Mouse (Mus musculus): ENCODE data around the gene Pou2f3. TPM values are rescaled to one million over a fixed set of nuclear protein-coding genes. Genes with fewer than 3 reads are reported as not detected.

Gene Pou2f3
- polyA plus RNA-seq, 1 experiment from 2014 or later, result 0.11 TPM

DNA sequence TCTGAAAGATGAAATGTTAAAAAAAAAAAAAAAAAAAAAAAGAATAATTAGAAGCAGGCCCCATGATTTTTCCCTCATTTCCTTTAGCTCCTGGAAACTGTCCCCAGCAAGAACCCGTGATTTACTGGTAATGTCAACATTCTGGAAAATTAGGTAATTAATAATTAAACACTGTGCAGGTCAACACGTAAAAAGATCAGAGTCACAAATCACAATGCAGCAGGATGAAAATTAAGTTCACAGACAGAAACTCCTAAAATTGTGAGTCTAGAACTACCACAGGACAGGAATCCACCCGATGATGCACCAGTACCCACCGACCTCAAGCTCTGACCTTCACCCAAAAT is 105.7 kb downstream of the Pou2f3 start:
- peak overlapping the region; percentile 88 for H3K9ac ChIP-seq (ENCODE audit: low read depth, low read length)
- no peaks in the 10 kb centered on the region for H3K9me3 ChIP-seq (ENCODE audit: control insufficient read depth, low read length)
- WGBS, result 6% methylated on average over 4 of the region's 4 CpGs
- H3K27me3 ChIP-seq (replicated peaks; ENCODE audit: control insufficient read depth, insufficient read depth, low read length), result no peaks in the 10 kb centered on the region
- H3K36me3 ChIP-seq (ENCODE audit: control insufficient read depth, insufficient read depth, low read length), result 0 out of 2 replicates have a peak, but pooled peaks cover 2% of the 10 kb centered on the region
- H3K27ac ChIP-seq (ENCODE audit: low read depth, low read length), result no peak overlapping the region; the same call in 1 of the 2 replicates
- peak overlapping the region; percentile 88 for H3K4me2 ChIP-seq (ENCODE audit: low read length)
- peaks cover 29% of the 10 kb centered on the region for H3K4me1 ChIP-seq (ENCODE audit: control insufficient read depth, insufficient read depth, low read depth, low read length)
- peak overlapping the region; percentile 85 for H3K4me3 ChIP-seq (ENCODE audit: low read length)
- ATAC-seq, result no peak

DNA sequence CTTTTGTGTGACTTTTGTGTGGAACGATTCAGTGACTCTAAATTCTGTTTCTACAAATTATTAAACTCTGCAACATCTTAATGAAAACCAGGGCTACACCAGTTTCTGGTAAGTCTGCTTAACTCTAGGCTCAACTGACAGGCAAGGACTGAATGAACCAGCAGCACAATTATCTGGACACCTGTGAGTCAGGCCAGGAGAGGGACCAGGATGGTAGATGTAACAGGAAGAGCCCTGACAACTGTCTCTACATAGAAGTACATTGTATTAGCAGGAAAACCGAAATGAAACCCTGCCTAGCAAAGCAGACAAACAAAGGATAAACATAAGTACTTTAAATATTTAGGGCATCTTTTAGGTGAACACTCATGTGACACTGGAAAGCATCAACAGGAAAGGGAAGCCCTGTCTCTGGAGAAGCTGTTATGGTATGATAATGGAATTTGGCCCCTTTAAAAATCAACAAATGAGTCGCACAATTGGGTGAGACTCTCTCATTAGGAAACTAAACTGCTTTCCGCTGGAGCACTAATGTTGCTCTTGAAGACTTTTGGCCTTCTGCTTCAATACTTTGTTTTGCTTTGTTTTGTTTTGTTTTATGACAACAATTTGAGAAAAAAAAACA is 106.4 kb downstream of the Pou2f3 start:
- H3K9me3 ChIP-seq (ENCODE audit: control insufficient read depth, low read length), result no peaks in the 10 kb centered on the region
- ATAC-seq, result no peak
- H3K27ac ChIP-seq (ENCODE audit: low read depth, low read length), result no peak overlapping the region
- H3K4me3 ChIP-seq (ENCODE audit: low read length), result peak overlapping the region; percentile 85
- H3K27me3 ChIP-seq (replicated peaks; ENCODE audit: control insufficient read depth, insufficient read depth, low read length), result no peaks in the 10 kb centered on the region
- no peaks in the 10 kb centered on the region for H3K36me3 ChIP-seq (ENCODE audit: control insufficient read depth, insufficient read depth, low read length)
- H3K4me1 ChIP-seq (ENCODE audit: control insufficient read depth, insufficient read depth, low read depth, low read length), result peaks cover 29% of the 10 kb centered on the region
- H3K9ac ChIP-seq (ENCODE audit: low read depth, low read length), result peak overlapping the region; percentile 9; the same call in 1 of the 2 replicates
- H3K4me2 ChIP-seq (ENCODE audit: low read length), result peak overlapping the region; percentile 88
- WGBS, result 26% methylated on average over 4 of the region's 4 CpGs

DNA sequence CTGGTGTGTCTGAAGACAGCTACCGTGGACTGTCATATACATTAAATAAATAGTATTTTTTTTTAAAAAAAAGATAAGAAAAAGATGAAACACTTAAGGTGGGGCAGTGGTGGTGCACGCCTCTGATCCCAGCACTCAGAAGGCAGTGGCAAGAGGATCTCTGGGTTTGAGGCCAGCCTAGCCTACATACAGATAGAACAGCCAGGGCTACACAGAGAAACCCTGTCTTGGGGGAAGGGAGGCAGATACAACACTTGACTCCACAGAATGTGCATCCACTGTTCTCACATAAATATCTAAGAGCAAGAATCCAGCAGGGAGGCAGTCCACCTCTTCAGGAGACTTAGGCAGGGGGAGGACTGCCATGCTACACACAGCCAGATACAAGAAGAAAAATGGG is 107.2 kb downstream of the Pou2f3 start:
- H3K9ac ChIP-seq (ENCODE audit: low read depth, low read length), result no peak overlapping the region
- no peak overlapping the region for H3K4me3 ChIP-seq (ENCODE audit: low read length)
- WGBS, result 92% methylated on average over 2 of the region's 2 CpGs
- H3K4me1 ChIP-seq (ENCODE audit: control insufficient read depth, insufficient read depth, low read depth, low read length), result peaks cover 29% of the 10 kb centered on the region
- H3K27ac ChIP-seq (ENCODE audit: low read depth, low read length), result no peak overlapping the region
- no peak for ATAC-seq
- no peaks in the 10 kb centered on the region for H3K27me3 ChIP-seq (replicated peaks; ENCODE audit: control insufficient read depth, insufficient read depth, low read length)
- H3K36me3 ChIP-seq (ENCODE audit: control insufficient read depth, insufficient read depth, low read length), result no peaks in the 10 kb centered on the region
- H3K9me3 ChIP-seq (ENCODE audit: control insufficient read depth, low read length), result no peaks in the 10 kb centered on the region
- H3K4me2 ChIP-seq (ENCODE audit: low read length), result peak overlapping the region; percentile 43

DNA sequence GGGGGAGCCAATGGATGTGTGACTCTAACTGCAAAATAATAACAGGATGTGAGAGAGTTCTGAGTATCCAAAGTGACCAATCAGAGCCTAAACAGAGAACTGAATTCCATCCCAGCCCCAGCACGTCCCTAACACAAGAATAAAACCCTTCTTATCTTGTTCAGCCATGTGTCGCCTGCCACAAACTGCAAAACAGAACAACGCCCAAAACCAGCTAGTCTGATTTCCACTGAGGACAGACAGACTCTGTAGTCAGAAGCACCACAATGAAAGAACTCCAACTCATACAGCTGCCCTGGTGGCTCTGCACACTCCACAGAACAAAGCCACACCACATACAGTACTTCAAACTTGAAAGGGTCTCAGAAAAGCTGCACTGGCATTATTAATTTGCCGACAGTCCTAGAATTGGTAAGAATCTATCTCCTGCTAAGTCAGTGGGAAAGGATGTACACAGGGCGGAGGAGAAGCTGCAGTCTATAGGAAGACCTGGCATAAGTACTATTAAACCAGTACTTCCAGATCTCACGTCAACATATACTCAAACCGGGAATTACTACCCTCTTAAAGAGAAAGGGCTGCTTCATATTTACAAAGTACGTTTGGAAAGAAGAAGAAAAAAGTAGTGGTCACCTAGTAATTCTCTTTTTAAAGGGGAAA is 108.1 kb downstream of the Pou2f3 start:
- no peak for ATAC-seq
- Histone ChIP-seq H3K4me3 (ENCODE audit: low read length) (no peak overlapping the region), H3K27ac (ENCODE audit: low read depth, low read length) (no peak overlapping the region), H3K9ac (ENCODE audit: low read depth, low read length) (no peak overlapping the region), H3K36me3 (ENCODE audit: control insufficient read depth, insufficient read depth, low read length) (no peaks in the 10 kb centered on the region), H3K9me3 (ENCODE audit: control insufficient read depth, low read length) (no peaks in the 10 kb centered on the region), H3K4me1 (ENCODE audit: control insufficient read depth, insufficient read depth, low read depth, low read length) (peaks cover 28% of the 10 kb centered on the region), H3K27me3 (replicated peaks; ENCODE audit: control insufficient read depth, insufficient read depth, low read length) (no peaks in the 10 kb centered on the region), H3K4me2 (ENCODE audit: low read length) (peak overlapping the region; percentile 25; the same call in 1 of the 2 replicates)
- WGBS, result 81% methylated on average over 8 of the region's 8 CpGs

DNA sequence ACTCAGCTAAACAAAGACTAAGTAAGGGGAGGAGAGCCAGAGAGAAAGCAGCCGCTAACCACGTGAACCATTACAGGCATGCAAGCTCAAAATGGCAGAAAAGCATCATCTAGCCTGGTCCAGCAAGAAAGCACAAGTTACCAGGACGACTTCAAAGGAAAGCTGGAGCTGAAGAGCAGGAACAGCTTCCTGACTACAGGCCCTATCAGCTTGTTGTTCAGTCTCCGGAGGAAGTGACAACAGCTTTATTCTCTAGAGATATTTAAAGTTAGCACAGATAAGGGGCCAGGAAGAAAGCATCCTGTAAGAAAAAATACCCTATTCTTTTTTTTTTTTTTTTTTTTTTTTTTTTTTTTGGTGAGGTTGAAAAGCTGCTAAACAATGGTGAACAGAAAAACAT is 111.2 kb downstream of the Pou2f3 start:
- ATAC-seq, result no peak
- H3K27ac ChIP-seq (ENCODE audit: low read depth, low read length), result no peak overlapping the region
- 55% methylated on average over 4 of the region's 4 CpGs for WGBS

DNA sequence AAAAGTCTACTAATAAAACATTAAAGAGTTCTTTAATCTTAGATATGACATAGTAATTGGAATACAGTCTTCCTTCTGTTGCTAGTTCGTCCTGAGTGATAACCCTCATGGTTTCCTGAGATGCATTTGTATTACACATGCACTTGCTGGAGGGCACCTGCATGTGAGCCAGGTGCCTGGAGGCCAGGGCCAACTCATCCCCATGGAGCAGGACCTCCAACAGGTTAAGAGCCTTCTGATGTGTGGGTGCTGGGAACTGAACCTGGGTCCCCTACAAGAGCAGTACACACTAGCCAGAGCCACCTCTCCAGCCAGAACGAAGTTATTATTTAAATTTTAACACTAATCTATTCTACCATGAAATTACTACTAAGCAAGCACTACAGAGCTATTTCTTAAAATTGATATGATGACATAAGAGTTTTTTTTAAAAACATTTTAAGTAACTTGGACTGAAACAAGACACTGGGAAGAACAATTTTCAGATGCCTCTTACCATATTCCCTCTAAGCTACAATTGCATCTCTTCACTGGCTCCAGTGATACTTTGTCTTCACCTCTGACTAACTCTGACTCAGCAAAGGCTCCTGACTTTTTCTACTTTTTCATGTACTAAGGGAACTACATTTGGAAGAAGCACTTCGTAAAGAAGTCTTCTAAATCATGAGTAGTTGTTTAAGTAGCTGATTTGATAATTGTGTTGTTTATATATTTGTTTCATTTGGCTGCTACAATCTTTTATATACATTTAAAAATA is 112.2 kb downstream of the Pou2f3 start:
- 95% methylated on average over 3 of the region's 3 CpGs for WGBS
- Histone ChIP-seq H3K4me3 (ENCODE audit: low read length) (no peak overlapping the region), H3K27ac (ENCODE audit: low read depth, low read length) (no peak overlapping the region), H3K36me3 (ENCODE audit: control insufficient read depth, insufficient read depth, low read length) (no peaks in the 10 kb centered on the region), H3K9me3 (ENCODE audit: control insufficient read depth, low read length) (no peaks in the 10 kb centered on the region), H3K27me3 (replicated peaks; ENCODE audit: control insufficient read depth, insufficient read depth, low read length) (no peaks in the 10 kb centered on the region), H3K9ac (ENCODE audit: low read depth, low read length) (no peak overlapping the region), H3K4me2 (ENCODE audit: low read length) (no peak overlapping the region), H3K4me1 (ENCODE audit: control insufficient read depth, insufficient read depth, low read depth, low read length) (peaks cover 13% of the 10 kb centered on the region)
- ATAC-seq, result no peak

More for the DNA sequence above, 111.2 kb downstream of the Pou2f3 start:
- H3K27me3 ChIP-seq (replicated peaks; ENCODE audit: control insufficient read depth, insufficient read depth, low read length), result no peaks in the 10 kb centered on the region
- no peak overlapping the region for H3K4me3 ChIP-seq (ENCODE audit: low read length)
- H3K9ac ChIP-seq (ENCODE audit: low read depth, low read length), result no peak overlapping the region
- no peak overlapping the region for H3K4me2 ChIP-seq (ENCODE audit: low read length)
- no peaks in the 10 kb centered on the region for H3K9me3 ChIP-seq (ENCODE audit: control insufficient read depth, low read length)
- H3K36me3 ChIP-seq (ENCODE audit: control insufficient read depth, insufficient read depth, low read length), result no peaks in the 10 kb centered on the region
- H3K4me1 ChIP-seq (ENCODE audit: control insufficient read depth, insufficient read depth, low read depth, low read length), result peaks cover 18% of the 10 kb centered on the region

DNA sequence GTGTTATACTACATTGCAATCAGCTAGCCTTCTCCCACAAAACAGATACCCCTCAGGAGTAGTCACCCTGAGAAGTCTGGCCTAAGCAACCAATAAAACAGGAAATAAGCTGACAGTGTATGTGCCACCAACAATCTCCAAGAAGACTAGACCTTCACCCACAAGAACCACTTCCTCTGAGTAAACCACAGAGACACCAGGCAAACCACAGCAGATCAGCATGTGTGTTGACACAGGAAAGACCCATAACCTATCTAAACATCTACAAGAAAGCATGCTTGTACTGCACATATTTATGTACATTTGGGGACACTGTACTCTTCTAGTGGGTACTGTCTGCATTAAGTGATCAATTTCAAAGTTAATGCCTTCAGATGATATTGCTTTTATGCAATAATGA is 113.8 kb downstream of the Pou2f3 start:
- Histone ChIP-seq H3K9me3 (ENCODE audit: control insufficient read depth, low read length) (no peaks in the 10 kb centered on the region), H3K4me2 (ENCODE audit: low read length) (no peak overlapping the region), H3K27me3 (replicated peaks; ENCODE audit: control insufficient read depth, insufficient read depth, low read length) (no peaks in the 10 kb centered on the region), H3K36me3 (ENCODE audit: control insufficient read depth, insufficient read depth, low read length) (no peaks in the 10 kb centered on the region), H3K4me1 (ENCODE audit: control insufficient read depth, insufficient read depth, low read depth, low read length) (0 out of 2 replicates have a peak, but pooled peaks cover 5% of the 10 kb centered on the region), H3K9ac (ENCODE audit: low read depth, low read length) (no peak overlapping the region), H3K4me3 (ENCODE audit: low read length) (no peak overlapping the region), H3K27ac (ENCODE audit: low read depth, low read length) (no peak overlapping the region)
- no peak for ATAC-seq

DNA sequence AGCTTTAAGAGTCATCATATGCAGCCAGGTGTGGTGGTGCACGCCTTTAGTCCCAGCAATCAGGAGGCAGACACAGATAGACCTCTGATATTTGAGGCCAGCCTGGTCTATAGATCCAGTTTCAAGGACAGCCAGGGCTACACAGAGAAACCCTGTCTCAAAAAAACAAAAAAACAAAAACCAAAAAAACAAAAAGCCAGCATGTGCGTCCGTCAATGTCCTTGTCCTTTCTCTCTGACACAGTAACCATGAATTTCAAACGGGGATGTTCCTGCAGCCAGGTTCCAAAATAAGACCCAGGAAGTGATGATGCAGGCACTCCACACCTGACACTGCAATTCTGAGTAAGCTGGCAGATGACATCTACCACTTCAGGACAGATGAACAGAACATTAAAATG is 115.3 kb downstream of the Pou2f3 start:
- H3K36me3 ChIP-seq (ENCODE audit: control insufficient read depth, insufficient read depth, low read length), result no peaks in the 10 kb centered on the region
- no peak overlapping the region for H3K9ac ChIP-seq (ENCODE audit: low read depth, low read length)
- 0 out of 2 replicates have a peak, but pooled peaks cover 3% of the 10 kb centered on the region for H3K4me1 ChIP-seq (ENCODE audit: control insufficient read depth, insufficient read depth, low read depth, low read length)
- WGBS, result 92% methylated on average over 4 of the region's 4 CpGs
- H3K9me3 ChIP-seq (ENCODE audit: control insufficient read depth, low read length), result no peaks in the 10 kb centered on the region
- H3K27me3 ChIP-seq (replicated peaks; ENCODE audit: control insufficient read depth, insufficient read depth, low read length), result no peaks in the 10 kb centered on the region
- H3K27ac ChIP-seq (ENCODE audit: low read depth, low read length), result no peak overlapping the region
- no peak overlapping the region for H3K4me2 ChIP-seq (ENCODE audit: low read length)
- no peak overlapping the region for H3K4me3 ChIP-seq (ENCODE audit: low read length)
- no peak for ATAC-seq

DNA sequence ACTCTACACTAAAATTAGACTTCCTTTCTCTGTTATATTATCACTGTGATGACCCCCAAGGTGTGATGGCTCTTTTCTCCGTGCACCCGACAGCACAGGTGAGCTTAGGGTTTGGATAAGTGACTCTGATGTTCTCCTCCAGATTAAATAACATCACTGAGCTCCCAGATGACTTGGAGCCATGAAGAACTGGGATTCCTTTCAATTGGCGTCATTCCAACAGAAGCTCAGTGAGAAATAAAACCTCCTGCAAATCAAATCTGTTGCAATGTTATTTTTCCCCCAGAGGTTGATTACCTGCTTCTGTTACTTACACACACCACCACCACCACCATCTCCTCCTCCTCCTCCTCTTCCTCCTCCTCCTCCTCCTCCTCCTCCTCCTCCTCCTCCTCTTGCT is 116.4 kb downstream of the Pou2f3 start:
- Histone ChIP-seq H3K27ac (ENCODE audit: low read depth, low read length) (no peak overlapping the region), H3K4me2 (ENCODE audit: low read length) (no peak overlapping the region), H3K27me3 (replicated peaks; ENCODE audit: control insufficient read depth, insufficient read depth, low read length) (no peaks in the 10 kb centered on the region), H3K4me3 (ENCODE audit: low read length) (no peak overlapping the region), H3K36me3 (ENCODE audit: control insufficient read depth, insufficient read depth, low read length) (no peaks in the 10 kb centered on the region), H3K9ac (ENCODE audit: low read depth, low read length) (no peak overlapping the region), H3K9me3 (ENCODE audit: control insufficient read depth, low read length) (no peaks in the 10 kb centered on the region), H3K4me1 (ENCODE audit: control insufficient read depth, insufficient read depth, low read depth, low read length) (0 out of 2 replicates have a peak, but pooled peaks cover 3% of the 10 kb centered on the region)
- no peak for ATAC-seq
- 55% methylated on average over 3 of the region's 3 CpGs for WGBS

Data from hindbrain, embryonic 16.5 days (tissue).